Mouse (Mus musculus) midbrain, embryonic 15.5 days (tissue): ENCODE results near the gene Gm28038. TPM values are rescaled to one million over a fixed set of nuclear protein-coding genes. Genes with fewer than 3 reads are reported as not detected.

Source experiments
- ATAC-seq: fragments of 200-750 bp; cut with Nextera tagmentation; replicated peaks from 2 replicates; pipeline ENCODE4 v1.8.0; 2017; ENCODE audit warnings: moderate TSS enrichment
- H3K27ac ChIP-seq: fragments of 300-500 bp; sonication (generic); 2 replicates; pipeline ENCODE4 v1.5.1; 2015; ENCODE audit warnings: mild to moderate bottlenecking, inconsistent platforms
- H3K27me3 ChIP-seq: fragments of 300-500 bp; sonication (generic); replicated peaks from 2 replicates; pipeline ENCODE4 v1.6.1; 2015; ENCODE audit warnings: inconsistent platforms
- H3K36me3 ChIP-seq: fragments of 300-500 bp; sonication (generic); replicated peaks from 2 replicates; pipeline ENCODE4 v1.6.1; 2015; ENCODE audit warnings: inconsistent platforms
- H3K4me1 ChIP-seq: fragments of 300-500 bp; sonication (generic); 2 replicates; pipeline ENCODE4 v1.6.1; 2015; ENCODE audit warnings: inconsistent platforms
- H3K4me2 ChIP-seq: fragments of 300-500 bp; sonication (generic); 2 replicates; pipeline ENCODE4 v1.6.1; 2015; ENCODE audit warnings: inconsistent platforms, mild to moderate bottlenecking, moderate library complexity
- H3K4me3 ChIP-seq: fragments of 300-500 bp; sonication (generic); 2 replicates; pipeline ENCODE4 v1.5.1; 2015; ENCODE audit warnings: mild to moderate bottlenecking, inconsistent platforms
- H3K9ac ChIP-seq: fragments of 300-500 bp; sonication (generic); 2 replicates; pipeline ENCODE4 v1.6.1; 2015; ENCODE audit warnings: mild to moderate bottlenecking, inconsistent platforms
- H3K9me3 ChIP-seq: fragments of 300-500 bp; sonication (generic); 2 replicates; pipeline ENCODE4 v1.6.1; 2016; ENCODE audit warnings: inconsistent platforms
- WGBS: fragments of 180-500 bp; shearing (Covaris S2); methylation state at CpG from one replicate; pipeline ENCODE4 v1.1.7; 2015; ENCODE audit warnings: mixed read lengths; 5-methylcytosine and 5-hydroxymethylcytosine counted together
- polyA plus RNA-seq: library from polyadenylated mRNA; unstranded; fragments of >200 nt; fragmentation: Nextera tagmentation; extraction: Ambion mirVana; gene quantifications from 2 replicates; pipeline ENCODE4 v1.2.1, GENCODE M21; 2015

The Gm28038 gene
- polyA plus RNA-seq, 1 experiment from 2014 or later, result not detected

DNA sequence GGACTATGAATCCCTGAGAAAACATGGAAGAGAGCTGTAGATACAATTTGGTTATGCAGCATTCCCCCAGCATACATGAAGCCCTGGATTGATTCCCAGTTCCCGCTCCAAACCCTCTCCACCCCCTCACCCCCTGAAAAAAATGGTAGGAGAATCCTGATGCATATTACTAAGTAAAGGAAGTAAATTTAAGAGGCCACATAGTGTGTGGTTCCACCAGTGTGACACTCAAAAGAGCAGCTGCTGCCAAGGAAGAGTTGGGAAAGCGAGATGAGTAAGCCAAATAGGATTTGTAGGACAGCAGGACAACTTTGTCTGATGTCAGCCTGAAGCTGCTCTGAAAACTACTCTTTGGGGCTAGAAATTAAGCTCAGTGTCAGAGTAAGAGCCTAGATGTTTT is 30.6 kb downstream of the Gm28038 start:
- no peak overlapping the region for H3K4me3 ChIP-seq
- H3K27ac ChIP-seq, result no peak overlapping the region
- H3K9me3 ChIP-seq, result no peaks in the 10 kb centered on the region
- H3K27me3 ChIP-seq, result no peaks in the 10 kb centered on the region
- H3K4me2 ChIP-seq, result no peak overlapping the region
- H3K4me1 ChIP-seq, result no peaks in the 10 kb centered on the region
- peaks cover 76% of the 10 kb centered on the region for H3K36me3 ChIP-seq
- no peak for ATAC-seq
- no peak overlapping the region for H3K9ac ChIP-seq
- WGBS, result 93% methylated on average over 2 of the region's 2 CpGs

DNA sequence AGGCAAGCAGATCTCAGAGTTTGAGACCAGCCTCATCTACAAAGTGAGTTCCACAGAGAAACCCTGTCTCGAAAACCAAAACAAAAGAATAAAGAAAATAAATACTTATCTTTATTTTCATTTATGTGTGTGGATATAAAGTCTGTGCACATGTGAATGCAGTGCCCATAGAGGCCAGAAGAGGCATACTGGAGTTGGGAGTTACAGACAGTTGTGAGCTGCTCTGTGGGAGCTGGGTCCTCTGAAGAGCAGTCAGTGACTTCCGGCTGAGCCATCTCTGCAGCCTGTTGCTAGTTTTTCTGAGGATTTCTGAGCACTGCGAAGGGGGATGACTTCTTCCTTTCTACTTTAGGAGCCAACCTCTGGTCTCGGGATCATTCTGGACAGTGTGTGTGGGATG is 35.3 kb downstream of the Gm28038 start:
- no peak overlapping the region for H3K9ac ChIP-seq
- H3K4me3 ChIP-seq, result no peak overlapping the region
- H3K36me3 ChIP-seq, result peaks cover 65% of the 10 kb centered on the region
- H3K4me1 ChIP-seq, result no peaks in the 10 kb centered on the region
- no peak overlapping the region for H3K27ac ChIP-seq
- 94% methylated on average over 4 of the region's 4 CpGs for WGBS
- ATAC-seq, result no peak
- H3K4me2 ChIP-seq, result no peak overlapping the region
- H3K27me3 ChIP-seq, result no peaks in the 10 kb centered on the region
- H3K9me3 ChIP-seq, result no peaks in the 10 kb centered on the region

DNA sequence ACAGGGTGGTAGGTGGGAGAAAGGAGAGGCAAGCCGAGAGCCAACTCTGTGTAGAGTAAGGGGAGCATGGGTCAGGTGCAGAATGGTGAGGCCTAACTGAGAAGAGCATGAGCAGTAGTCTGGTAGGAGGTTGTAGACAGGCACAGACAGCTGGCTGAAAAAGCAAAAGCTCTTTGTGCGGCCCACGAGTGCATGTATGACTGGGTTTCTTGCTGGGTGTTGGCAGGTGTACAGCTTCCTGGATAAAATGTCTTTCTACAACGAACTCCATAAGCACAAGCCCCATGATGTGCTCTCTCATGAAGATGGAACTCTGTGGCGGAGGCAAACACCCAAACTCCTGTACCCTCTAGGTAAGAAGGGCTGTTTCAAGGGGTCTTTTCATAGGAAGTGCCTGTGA is 36.1 kb downstream of the Gm28038 start:
- Histone ChIP-seq H3K9me3 (no peaks in the 10 kb centered on the region), H3K4me3 (no peak overlapping the region), H3K27me3 (no peaks in the 10 kb centered on the region), H3K9ac (no peak overlapping the region), H3K27ac (no peak overlapping the region), H3K4me1 (no peaks in the 10 kb centered on the region), H3K36me3 (peaks cover 64% of the 10 kb centered on the region), H3K4me2 (no peak overlapping the region)
- ATAC-seq, result no peak
- over 99% methylated on average over 5 of the region's 5 CpGs for WGBS

DNA sequence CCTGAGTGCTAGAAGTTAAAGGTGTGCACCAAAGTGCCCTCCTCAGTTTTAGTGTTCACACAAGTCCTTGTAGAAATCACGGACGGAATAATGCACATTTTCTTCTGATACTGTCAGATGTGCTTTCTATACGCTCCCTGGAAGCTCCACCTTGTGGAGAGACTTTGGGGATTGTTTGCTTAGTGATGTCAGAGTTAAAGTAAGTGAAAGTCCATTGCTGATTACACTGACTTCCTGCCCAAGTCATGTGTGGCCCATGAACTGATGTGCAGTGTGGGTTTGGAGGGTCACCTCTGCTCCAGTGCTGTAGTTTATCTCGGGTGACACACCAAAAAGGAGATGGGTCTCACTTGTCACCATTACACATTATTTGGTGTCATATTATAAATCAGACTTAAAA is 38.4 kb downstream of the Gm28038 start:
- no peaks in the 10 kb centered on the region for H3K4me1 ChIP-seq
- ATAC-seq, result no peak
- no peak overlapping the region for H3K27ac ChIP-seq
- H3K27me3 ChIP-seq, result no peaks in the 10 kb centered on the region
- no peak overlapping the region for H3K9ac ChIP-seq
- no peak overlapping the region for H3K4me2 ChIP-seq
- WGBS, result 90% methylated on average over 4 of the region's 4 CpGs
- no peak overlapping the region for H3K4me3 ChIP-seq
- no peaks in the 10 kb centered on the region for H3K9me3 ChIP-seq
- peaks cover 71% of the 10 kb centered on the region for H3K36me3 ChIP-seq

DNA sequence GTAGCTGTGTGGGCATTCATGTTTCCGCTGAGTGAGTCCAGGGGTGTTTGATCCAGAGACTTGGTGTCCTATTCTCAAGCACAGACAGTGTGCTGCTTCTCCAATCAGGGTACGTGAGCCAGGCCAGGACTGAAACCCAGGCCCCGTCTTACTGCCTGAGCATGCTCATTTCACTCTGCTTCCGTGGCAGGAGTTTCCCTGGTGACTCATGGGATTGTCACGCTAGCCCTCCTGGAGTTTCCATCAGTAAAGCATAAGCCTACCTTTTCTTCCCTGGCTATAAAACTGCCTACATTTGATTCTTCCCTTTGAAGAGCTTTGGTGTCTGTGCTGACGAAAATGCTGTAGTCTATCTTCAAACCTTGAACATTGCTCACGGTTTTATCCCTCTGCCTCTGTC is 42.3 kb downstream of the Gm28038 start:
- peaks cover 69% of the 10 kb centered on the region for H3K36me3 ChIP-seq
- no peaks in the 10 kb centered on the region for H3K27me3 ChIP-seq
- H3K4me1 ChIP-seq, result no peaks in the 10 kb centered on the region
- H3K9ac ChIP-seq, result no peak overlapping the region
- no peak overlapping the region for H3K27ac ChIP-seq
- no peak for ATAC-seq
- 85% methylated on average over 7 of the region's 7 CpGs for WGBS
- H3K4me3 ChIP-seq, result no peak overlapping the region
- no peak overlapping the region for H3K4me2 ChIP-seq
- no peaks in the 10 kb centered on the region for H3K9me3 ChIP-seq

GRCm38 (mm10) chr2:30325296-30325695 is 44.5 kb downstream of the Gm28038 start:
- 96% methylated on average over 5 of the region's 5 CpGs for WGBS
- no peak for ATAC-seq
- H3K36me3 ChIP-seq, result peaks cover 79% of the 10 kb centered on the region
- no peaks in the 10 kb centered on the region for H3K27me3 ChIP-seq
- H3K27ac ChIP-seq, result no peak overlapping the region
- H3K4me2 ChIP-seq, result no peak overlapping the region
- no peak overlapping the region for H3K4me3 ChIP-seq
- no peak overlapping the region for H3K9ac ChIP-seq
- H3K4me1 ChIP-seq, result no peaks in the 10 kb centered on the region
- no peaks in the 10 kb centered on the region for H3K9me3 ChIP-seq

DNA sequence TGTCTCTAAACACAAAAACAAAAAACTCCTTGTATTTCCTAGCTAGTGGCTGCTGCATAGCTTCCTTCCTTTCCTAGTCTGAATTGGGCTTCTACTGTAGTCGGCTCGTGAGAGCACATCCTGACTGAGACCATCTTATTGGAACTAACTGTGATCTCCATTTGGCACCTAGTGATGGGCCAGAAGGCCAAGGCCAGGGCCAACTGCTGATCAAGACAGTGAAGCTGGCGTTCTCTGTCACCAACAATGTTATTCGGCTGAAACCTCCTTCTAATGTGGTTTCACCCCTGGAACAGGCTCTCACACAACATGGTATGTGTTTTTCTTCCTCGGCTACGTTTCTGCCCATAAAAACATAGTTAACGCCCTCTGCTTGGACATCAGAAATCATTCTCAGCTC is 46.4 kb downstream of the Gm28038 start:
- H3K9ac ChIP-seq, result no peak overlapping the region
- H3K27ac ChIP-seq, result no peak overlapping the region
- ATAC-seq, result no peak
- no peaks in the 10 kb centered on the region for H3K4me1 ChIP-seq
- H3K4me2 ChIP-seq, result no peak overlapping the region
- H3K36me3 ChIP-seq, result peaks cover 90% of the 10 kb centered on the region
- H3K27me3 ChIP-seq, result no peaks in the 10 kb centered on the region
- 94% methylated on average over 7 of the region's 7 CpGs for WGBS
- H3K9me3 ChIP-seq, result no peaks in the 10 kb centered on the region
- no peak overlapping the region for H3K4me3 ChIP-seq

DNA sequence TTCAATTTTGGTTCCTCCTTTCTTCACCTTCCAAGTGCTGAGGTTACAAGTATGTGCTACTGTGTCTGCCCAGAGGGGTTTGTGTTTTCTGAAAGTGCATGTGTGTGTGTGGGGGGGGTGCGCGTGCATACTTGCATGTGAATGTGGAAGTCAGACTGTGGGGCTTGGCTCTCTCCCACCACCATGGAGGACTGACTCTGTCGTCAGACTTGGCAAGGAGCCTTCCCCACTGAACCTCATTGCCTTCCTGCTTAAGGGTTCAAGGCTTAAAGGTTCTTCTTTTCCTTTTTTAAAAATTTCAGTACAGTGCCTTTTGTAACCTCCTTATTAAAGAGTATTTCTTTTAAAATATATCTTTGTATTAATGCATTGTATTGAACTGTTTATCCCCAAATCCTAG is 47.9 kb downstream of the Gm28038 start:
- no peak overlapping the region for H3K9ac ChIP-seq
- H3K36me3 ChIP-seq, result peaks cover 89% of the 10 kb centered on the region
- no peak overlapping the region for H3K27ac ChIP-seq
- no peak for ATAC-seq
- H3K4me3 ChIP-seq, result no peak overlapping the region
- H3K27me3 ChIP-seq, result no peaks in the 10 kb centered on the region
- H3K4me2 ChIP-seq, result no peak overlapping the region
- H3K4me1 ChIP-seq, result no peaks in the 10 kb centered on the region
- no peaks in the 10 kb centered on the region for H3K9me3 ChIP-seq
- WGBS, result 95% methylated on average over 3 of the region's 3 CpGs

DNA sequence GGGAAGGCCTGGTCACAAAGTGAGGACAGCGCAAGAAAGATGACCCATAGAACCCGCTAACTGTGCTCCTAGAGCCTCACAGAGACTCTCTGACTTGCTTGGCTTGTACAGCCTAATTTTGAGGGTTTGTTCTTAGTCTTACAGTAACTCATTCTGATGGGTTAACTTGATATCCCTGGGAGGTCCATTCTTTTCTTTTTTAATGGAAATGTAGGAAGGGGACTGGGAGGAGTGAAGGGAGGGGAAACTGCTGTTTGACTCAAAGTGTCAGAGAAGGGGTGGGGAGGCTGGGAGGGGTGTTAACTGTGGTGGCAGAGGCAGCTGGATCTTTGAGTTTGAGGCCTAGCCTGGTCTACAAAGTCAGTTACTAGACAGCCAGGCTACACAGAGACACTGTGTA is 54.5 kb downstream of the Gm28038 start:
- no peak overlapping the region for H3K4me3 ChIP-seq
- ATAC-seq, result no peak
- 94% methylated on average over 2 of the region's 2 CpGs for WGBS
- no peak overlapping the region for H3K4me2 ChIP-seq
- H3K9me3 ChIP-seq, result no peaks in the 10 kb centered on the region
- H3K27ac ChIP-seq, result no peak overlapping the region
- H3K9ac ChIP-seq, result no peak overlapping the region
- H3K4me1 ChIP-seq, result no peaks in the 10 kb centered on the region
- H3K27me3 ChIP-seq, result no peaks in the 10 kb centered on the region
- H3K36me3 ChIP-seq, result peaks cover 74% of the 10 kb centered on the region

- H3K27ac ChIP-seq, result no peak overlapping the region
Observed at GRCm38 (mm10) chr2:30336174-30336915, 55.5 kb downstream of the Gm28038 start.

GRCm38 (mm10) chr2:30337179-30337578 is 56.3 kb downstream of the Gm28038 start:
- no peak for ATAC-seq
- 89% methylated on average over 12 of the region's 12 CpGs for WGBS
- Histone ChIP-seq H3K27ac (no peak overlapping the region), H3K9me3 (no peaks in the 10 kb centered on the region), H3K36me3 (peaks cover 69% of the 10 kb centered on the region), H3K27me3 (no peaks in the 10 kb centered on the region), H3K4me3 (no peak overlapping the region), H3K9ac (no peak overlapping the region), H3K4me2 (no peak overlapping the region), H3K4me1 (no peaks in the 10 kb centered on the region)

More at GRCm38 (mm10) chr2:30336174-30336915, 55.5 kb downstream of the Gm28038 start:
- H3K36me3 ChIP-seq, result peaks cover 69% of the 10 kb centered on the region
- 81% methylated on average over 16 of the region's 16 CpGs for WGBS
- H3K9ac ChIP-seq, result no peak overlapping the region
- no peak overlapping the region for H3K4me3 ChIP-seq
- ATAC-seq, result no peak
- H3K9me3 ChIP-seq, result no peaks in the 10 kb centered on the region
- H3K4me2 ChIP-seq, result no peak overlapping the region
- no peaks in the 10 kb centered on the region for H3K4me1 ChIP-seq
- H3K27me3 ChIP-seq, result no peaks in the 10 kb centered on the region

DNA sequence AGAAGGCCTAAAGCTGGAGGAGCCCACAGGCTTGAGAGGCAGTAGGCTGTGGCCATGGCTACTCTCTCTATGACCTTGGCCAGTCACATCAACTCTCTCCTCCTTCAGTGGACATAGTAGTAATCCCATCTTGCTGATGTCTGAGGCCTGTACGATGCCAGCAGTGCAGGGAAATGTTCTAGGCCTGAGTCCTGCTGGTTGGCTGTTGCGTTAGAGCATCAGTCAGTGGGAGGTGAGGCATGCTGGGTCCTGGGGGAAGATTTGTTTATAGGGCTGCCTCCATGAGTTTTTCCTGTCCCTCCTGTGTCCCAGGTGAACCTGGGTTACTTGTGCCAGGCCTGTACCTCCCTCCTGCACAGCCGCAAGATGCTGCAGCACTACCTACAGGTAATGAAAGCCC is 61.2 kb downstream of the Gm28038 start:
- no peak overlapping the region for H3K9ac ChIP-seq
- no peak for ATAC-seq
- H3K4me2 ChIP-seq, result no peak overlapping the region
- no peaks in the 10 kb centered on the region for H3K27me3 ChIP-seq
- H3K4me1 ChIP-seq, result no peaks in the 10 kb centered on the region
- WGBS, result 97% methylated on average over 3 of the region's 3 CpGs
- H3K36me3 ChIP-seq, result peaks cover 71% of the 10 kb centered on the region
- H3K9me3 ChIP-seq, result no peaks in the 10 kb centered on the region
- H3K27ac ChIP-seq, result no peak overlapping the region
- no peak overlapping the region for H3K4me3 ChIP-seq

DNA sequence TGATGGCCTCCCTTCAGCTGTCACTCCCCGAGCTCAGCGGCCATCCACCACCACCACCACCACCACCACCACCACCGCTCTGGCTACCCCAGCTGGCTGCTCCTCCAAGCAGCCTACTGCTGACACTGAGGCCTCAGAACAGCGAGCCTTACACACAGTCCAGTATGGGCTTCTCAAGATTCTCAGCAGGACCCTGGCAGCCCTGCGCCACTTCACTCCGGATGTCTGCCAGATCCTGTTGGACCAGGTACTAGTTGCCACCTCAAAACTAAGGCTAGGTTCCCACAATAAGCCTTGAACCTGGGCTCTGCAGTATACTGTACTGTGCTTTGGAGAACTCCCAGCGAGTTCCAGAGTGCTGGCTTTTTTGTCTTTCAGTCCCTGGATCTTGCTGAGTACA is 61.7 kb downstream of the Gm28038 start:
- ATAC-seq, result no peak
- H3K27me3 ChIP-seq, result no peaks in the 10 kb centered on the region
- H3K4me2 ChIP-seq, result no peak overlapping the region
- no peaks in the 10 kb centered on the region for H3K4me1 ChIP-seq
- 93% methylated on average over 7 of the region's 7 CpGs for WGBS
- H3K27ac ChIP-seq, result no peak overlapping the region
- no peak overlapping the region for H3K9ac ChIP-seq
- H3K9me3 ChIP-seq, result no peaks in the 10 kb centered on the region
- H3K4me3 ChIP-seq, result no peak overlapping the region
- H3K36me3 ChIP-seq, result peaks cover 66% of the 10 kb centered on the region
